Mouse (Mus musculus): ENCODE measurements around the gene Olfr685. TPM values are rescaled to one million over a fixed set of nuclear protein-coding genes. Genes with fewer than 3 reads are reported as not detected.

The Olfr685 gene
- not detected in 2 replicates for polyA plus RNA-seq (2015; fragmentation: Nextera tagmentation; extraction: Ambion mirVana)

DNA sequence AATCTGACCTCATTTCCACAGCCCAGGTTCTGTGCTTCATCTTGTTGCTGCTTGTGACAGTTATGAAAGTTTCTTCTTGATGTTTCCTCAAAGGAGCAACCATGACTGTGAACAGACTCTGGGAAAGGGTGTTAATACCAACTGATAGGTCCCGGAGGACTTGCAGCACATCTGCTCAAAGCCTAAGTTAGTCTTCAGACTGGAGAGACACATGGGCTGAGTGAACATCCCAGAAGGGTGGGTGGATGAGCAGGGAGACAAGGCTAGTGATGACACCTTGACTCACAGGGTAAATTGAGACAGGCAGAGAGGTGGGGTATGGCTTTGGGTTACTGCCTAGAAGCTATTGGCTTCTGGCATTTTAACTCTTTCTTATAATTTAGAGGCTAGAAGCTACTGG is at the start of gene Olfr685:
Gene Olfr685, minus strand, starts transcription at position 101 of the 400 bp plus-strand sequence.
- Histone ChIP-seq H3K9ac (replicated peaks; ENCODE audit: low read depth, low read length) (no peak within 1 kb of the TSS), H3K4me2 (ENCODE audit: low read length) (no peak within 1 kb of the TSS), H3K4me3 (replicated peaks; ENCODE audit: low read length) (no peak within 1 kb of the TSS), H3K36me3 (ENCODE audit: control insufficient read depth, insufficient read depth) (no peaks in the 10 kb centered on the region), H3K27ac (ENCODE audit: low read length) (no peak within 1 kb of the TSS), H3K4me1 (replicated peaks; ENCODE audit: control insufficient read depth, insufficient read depth, low read length) (no peaks in the 10 kb centered on the region), H3K9me3 (ENCODE audit: control insufficient read depth, low read length) (no peaks in the 10 kb centered on the region), H3K27me3 (replicated peaks; ENCODE audit: control insufficient read depth, insufficient read depth, low read length) (no peaks in the 10 kb centered on the region)
- 90% methylated on average over 1 of the region's 1 CpGs for WGBS
- ATAC-seq, result no peak

DNA sequence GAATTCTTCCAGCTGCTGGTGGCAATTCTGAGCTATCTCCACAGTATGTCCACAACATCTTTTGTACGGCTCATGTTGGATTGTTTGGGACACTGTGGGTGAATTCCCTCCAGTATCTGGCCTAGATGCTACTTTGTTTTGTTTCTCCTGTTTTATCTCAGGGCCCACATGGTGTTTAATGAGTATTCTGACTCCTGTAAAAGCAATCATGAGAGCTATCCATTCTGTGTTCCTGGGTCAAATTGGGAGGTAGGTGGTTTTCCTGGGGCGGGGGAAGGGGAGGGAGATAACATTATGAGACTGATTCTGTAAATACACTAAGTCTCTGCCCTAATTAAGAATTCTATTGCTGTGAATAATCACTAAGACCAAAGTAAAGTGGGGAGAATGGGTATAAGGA is 43.6 kb upstream of the Olfr685 start:
- Histone ChIP-seq H3K4me1 (replicated peaks; ENCODE audit: control insufficient read depth, insufficient read depth, low read length) (no peaks in the 10 kb centered on the region), H3K4me3 (replicated peaks; ENCODE audit: low read length) (no peak overlapping the region)

DNA sequence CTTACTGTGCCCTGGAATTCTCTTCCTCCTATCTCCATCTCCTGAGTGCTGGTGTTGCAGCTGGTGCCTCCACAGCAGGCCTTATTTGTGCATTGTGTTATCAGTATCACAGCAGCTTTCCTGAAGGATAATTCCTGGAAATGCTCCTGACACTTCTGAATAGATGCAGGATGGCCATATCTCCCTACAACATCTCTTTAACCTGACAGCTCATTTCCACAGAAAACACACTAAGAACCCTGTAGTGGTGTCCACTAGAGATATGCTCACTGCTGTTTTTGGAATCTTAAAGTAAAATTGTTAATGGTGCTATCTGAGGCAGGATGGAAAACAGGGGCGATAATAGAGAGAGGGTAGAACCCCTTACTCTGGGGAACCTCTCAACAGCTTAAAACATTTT is 42.3 kb upstream of the Olfr685 start:
- Histone ChIP-seq H3K9ac (replicated peaks; ENCODE audit: low read depth, low read length) (no peak overlapping the region), H3K27me3 (replicated peaks; ENCODE audit: control insufficient read depth, insufficient read depth, low read length) (no peaks in the 10 kb centered on the region), H3K4me1 (replicated peaks; ENCODE audit: control insufficient read depth, insufficient read depth, low read length) (no peaks in the 10 kb centered on the region), H3K4me2 (ENCODE audit: low read length) (no peak overlapping the region), H3K4me3 (replicated peaks; ENCODE audit: low read length) (no peak overlapping the region), H3K9me3 (ENCODE audit: control insufficient read depth, low read length) (no peaks in the 10 kb centered on the region), H3K36me3 (ENCODE audit: control insufficient read depth, insufficient read depth) (no peaks in the 10 kb centered on the region), H3K27ac (ENCODE audit: low read length) (no peak overlapping the region)
- 97% methylated on average over 1 of the region's 1 CpGs for WGBS
- ATAC-seq, result no peak

More for the DNA sequence above, 43.6 kb upstream of the Olfr685 start:
- no peaks in the 10 kb centered on the region for H3K36me3 ChIP-seq (ENCODE audit: control insufficient read depth, insufficient read depth)
- H3K27me3 ChIP-seq (replicated peaks; ENCODE audit: control insufficient read depth, insufficient read depth, low read length), result no peaks in the 10 kb centered on the region
- H3K9ac ChIP-seq (replicated peaks; ENCODE audit: low read depth, low read length), result no peak overlapping the region
- WGBS, result 89% methylated on average over 2 of the region's 2 CpGs
- no peak overlapping the region for H3K27ac ChIP-seq (ENCODE audit: low read length)
- no peaks in the 10 kb centered on the region for H3K9me3 ChIP-seq (ENCODE audit: control insufficient read depth, low read length)
- ATAC-seq, result no peak
- no peak overlapping the region for H3K4me2 ChIP-seq (ENCODE audit: low read length)

DNA sequence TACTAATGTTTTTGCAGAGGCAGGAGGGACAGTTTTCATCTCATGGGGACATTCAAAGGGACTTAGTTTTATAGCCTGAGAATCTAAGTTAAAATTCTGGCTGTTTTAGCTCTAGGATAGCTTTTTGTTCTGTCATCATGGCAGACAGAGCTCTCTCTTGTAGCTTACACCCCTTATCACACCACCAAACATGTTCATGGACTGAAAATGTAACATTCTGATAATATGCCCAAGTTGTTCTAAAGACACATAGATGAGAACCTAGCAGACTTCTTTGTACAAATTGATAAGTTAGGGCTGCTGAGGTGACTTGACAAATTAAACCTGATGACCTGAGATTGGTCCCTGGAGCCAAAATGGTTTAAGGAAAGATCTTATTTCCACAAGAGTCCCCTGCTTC is 40.9 kb upstream of the Olfr685 start:
- no peak overlapping the region for H3K4me3 ChIP-seq (replicated peaks; ENCODE audit: low read length)
- ATAC-seq, result no peak
- H3K27ac ChIP-seq (ENCODE audit: low read length), result no peak overlapping the region
- no peak overlapping the region for H3K4me2 ChIP-seq (ENCODE audit: low read length)
- H3K36me3 ChIP-seq (ENCODE audit: control insufficient read depth, insufficient read depth), result no peaks in the 10 kb centered on the region
- no peak overlapping the region for H3K9ac ChIP-seq (replicated peaks; ENCODE audit: low read depth, low read length)
- H3K27me3 ChIP-seq (replicated peaks; ENCODE audit: control insufficient read depth, insufficient read depth, low read length), result no peaks in the 10 kb centered on the region
- no peaks in the 10 kb centered on the region for H3K9me3 ChIP-seq (ENCODE audit: control insufficient read depth, low read length)
- no peaks in the 10 kb centered on the region for H3K4me1 ChIP-seq (replicated peaks; ENCODE audit: control insufficient read depth, insufficient read depth, low read length)

DNA sequence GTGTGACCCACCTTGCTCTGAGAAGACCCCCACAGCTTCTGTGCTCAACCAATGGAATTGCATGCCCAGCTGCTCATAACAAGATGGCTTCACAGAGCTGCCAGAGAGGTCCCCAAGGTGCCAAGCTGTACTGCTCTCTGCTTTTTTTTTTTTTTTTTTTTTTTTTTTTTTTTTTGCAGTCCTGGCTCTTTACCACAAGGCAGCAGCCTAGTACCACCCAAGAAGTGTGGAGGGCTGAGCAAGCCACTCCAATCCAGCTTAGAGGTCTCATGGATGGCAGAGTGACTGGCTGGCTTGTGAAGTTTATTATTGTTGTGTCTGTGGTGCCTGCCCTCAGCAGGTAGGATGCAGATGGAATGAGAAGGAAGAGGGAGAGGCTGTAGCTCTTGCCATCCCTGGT is 40.3 kb upstream of the Olfr685 start:
- Histone ChIP-seq H3K9me3 (ENCODE audit: control insufficient read depth, low read length) (no peaks in the 10 kb centered on the region), H3K27ac (ENCODE audit: low read length) (no peak overlapping the region), H3K4me3 (replicated peaks; ENCODE audit: low read length) (no peak overlapping the region), H3K27me3 (replicated peaks; ENCODE audit: control insufficient read depth, insufficient read depth, low read length) (no peaks in the 10 kb centered on the region), H3K4me1 (replicated peaks; ENCODE audit: control insufficient read depth, insufficient read depth, low read length) (no peaks in the 10 kb centered on the region), H3K36me3 (ENCODE audit: control insufficient read depth, insufficient read depth) (no peaks in the 10 kb centered on the region), H3K4me2 (ENCODE audit: low read length) (no peak overlapping the region), H3K9ac (replicated peaks; ENCODE audit: low read depth, low read length) (no peak overlapping the region)
- ATAC-seq, result no peak

- no peaks in the 10 kb centered on the region for H3K9me3 ChIP-seq (ENCODE audit: control insufficient read depth, low read length)
- H3K4me3 ChIP-seq (replicated peaks; ENCODE audit: low read length), result no peak overlapping the region
- no peaks in the 10 kb centered on the region for H3K36me3 ChIP-seq (ENCODE audit: control insufficient read depth, insufficient read depth)
- H3K4me2 ChIP-seq (ENCODE audit: low read length), result no peak overlapping the region
- ATAC-seq, result no peak
- H3K27me3 ChIP-seq (replicated peaks; ENCODE audit: control insufficient read depth, insufficient read depth, low read length), result no peaks in the 10 kb centered on the region
- no peak overlapping the region for H3K27ac ChIP-seq (ENCODE audit: low read length)
- 69% methylated on average over 4 of the region's 4 CpGs for WGBS
- no peak overlapping the region for H3K9ac ChIP-seq (replicated peaks; ENCODE audit: low read depth, low read length)
- H3K4me1 ChIP-seq (replicated peaks; ENCODE audit: control insufficient read depth, insufficient read depth, low read length), result no peaks in the 10 kb centered on the region
Observed at GRCm38 (mm10) chr7:105218281-105218680, 32.5 kb upstream of the Olfr685 start.

DNA sequence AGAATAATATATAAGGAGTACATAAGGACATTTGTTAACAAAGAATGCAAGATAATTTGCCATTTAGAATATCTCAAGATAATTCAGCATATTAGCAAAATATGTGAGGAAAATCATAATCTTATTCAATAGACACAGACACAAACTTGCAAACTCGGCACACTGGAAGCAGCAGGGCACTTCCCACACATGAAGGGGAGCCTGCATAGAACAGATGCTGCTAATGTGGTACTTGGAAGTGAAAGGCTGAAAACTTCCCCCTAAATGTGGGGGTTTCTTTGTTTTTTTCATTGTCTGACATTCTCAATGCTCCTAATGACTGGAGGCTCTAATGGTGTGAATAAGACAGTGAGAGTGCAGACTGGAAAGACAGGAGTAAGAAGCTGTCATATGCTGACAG is 28.9 kb upstream of the Olfr685 start:
- WGBS, result 47% methylated on average over 1 of the region's 1 CpGs
- Histone ChIP-seq H3K27ac (ENCODE audit: low read length) (no peak overlapping the region), H3K4me1 (replicated peaks; ENCODE audit: control insufficient read depth, insufficient read depth, low read length) (no peaks in the 10 kb centered on the region), H3K4me3 (replicated peaks; ENCODE audit: low read length) (no peak overlapping the region), H3K9ac (replicated peaks; ENCODE audit: low read depth, low read length) (no peak overlapping the region), H3K9me3 (ENCODE audit: control insufficient read depth, low read length) (no peaks in the 10 kb centered on the region), H3K4me2 (ENCODE audit: low read length) (no peak overlapping the region), H3K27me3 (replicated peaks; ENCODE audit: control insufficient read depth, insufficient read depth, low read length) (no peaks in the 10 kb centered on the region), H3K36me3 (ENCODE audit: control insufficient read depth, insufficient read depth) (no peaks in the 10 kb centered on the region)
- ATAC-seq, result no peak

GRCm38 (mm10) chr7:105207385-105207784 is 21.6 kb upstream of the Olfr685 start, which contains the start of gene Olfr686:
Olfr686 (minus strand) TSS chr7:105207485.
- H3K27ac ChIP-seq (ENCODE audit: low read length), result no peak within 1 kb of the TSS
- H3K4me3 ChIP-seq (replicated peaks; ENCODE audit: low read length), result no peak within 1 kb of the TSS
- H3K4me2 ChIP-seq (ENCODE audit: low read length), result no peak within 1 kb of the TSS
- H3K4me1 ChIP-seq (replicated peaks; ENCODE audit: control insufficient read depth, insufficient read depth, low read length), result no peaks in the 10 kb centered on the region
- H3K9ac ChIP-seq (replicated peaks; ENCODE audit: low read depth, low read length), result no peak within 1 kb of the TSS
- no peaks in the 10 kb centered on the region for H3K9me3 ChIP-seq (ENCODE audit: control insufficient read depth, low read length)
- H3K36me3 ChIP-seq (ENCODE audit: control insufficient read depth, insufficient read depth), result no peaks in the 10 kb centered on the region
- ATAC-seq, result no peak
- no peaks in the 10 kb centered on the region for H3K27me3 ChIP-seq (replicated peaks; ENCODE audit: control insufficient read depth, insufficient read depth, low read length)

- ATAC-seq, result no peak
- WGBS, result 64% methylated on average over 4 of the region's 4 CpGs
Observed at GRCm38 (mm10) chr7:105170773-105171172, 15.0 kb downstream of the Olfr685 start.

DNA sequence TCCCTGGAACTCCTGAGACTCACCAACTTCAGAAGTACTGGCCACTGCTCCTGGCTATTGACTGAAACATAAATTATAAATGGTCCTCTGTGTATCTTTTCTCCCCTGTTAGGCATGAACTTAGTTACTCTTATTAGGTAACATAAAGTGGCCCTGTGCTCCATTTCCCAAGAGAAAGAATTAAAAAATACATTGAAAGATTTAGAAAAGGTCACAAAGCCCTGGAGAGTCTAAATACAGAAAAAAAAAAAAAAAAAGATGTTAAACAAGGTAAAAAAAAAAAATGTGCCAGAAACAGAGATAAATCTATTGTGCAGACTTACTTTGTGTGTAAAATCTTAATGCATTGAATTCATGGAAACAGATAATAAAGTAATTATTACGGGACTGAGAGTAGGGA is 22.3 kb downstream of the Olfr685 start, which contains the start of gene Olfr684:
Gene Olfr684, minus strand, starts transcription at position 101 of the 400 bp plus-strand sequence.
- Histone ChIP-seq H3K4me1 (replicated peaks; ENCODE audit: control insufficient read depth, insufficient read depth, low read length) (no peaks in the 10 kb centered on the region), H3K27me3 (replicated peaks; ENCODE audit: control insufficient read depth, insufficient read depth, low read length) (no peaks in the 10 kb centered on the region), H3K4me3 (replicated peaks; ENCODE audit: low read length) (no peak within 1 kb of the TSS), H3K4me2 (ENCODE audit: low read length) (no peak within 1 kb of the TSS), H3K36me3 (ENCODE audit: control insufficient read depth, insufficient read depth) (no peaks in the 10 kb centered on the region), H3K27ac (ENCODE audit: low read length) (no peak within 1 kb of the TSS), H3K9me3 (ENCODE audit: control insufficient read depth, low read length) (no peaks in the 10 kb centered on the region), H3K9ac (replicated peaks; ENCODE audit: low read depth, low read length) (no peak within 1 kb of the TSS)
- ATAC-seq, result no peak
- 35% methylated on average over 1 of the region's 1 CpGs for WGBS

More at GRCm38 (mm10) chr7:105170773-105171172, 15.0 kb downstream of the Olfr685 start:
- Histone ChIP-seq H3K27ac (ENCODE audit: low read length) (no peak overlapping the region), H3K4me2 (ENCODE audit: low read length) (no peak overlapping the region), H3K9me3 (ENCODE audit: control insufficient read depth, low read length) (no peaks in the 10 kb centered on the region), H3K27me3 (replicated peaks; ENCODE audit: control insufficient read depth, insufficient read depth, low read length) (no peaks in the 10 kb centered on the region), H3K9ac (replicated peaks; ENCODE audit: low read depth, low read length) (no peak overlapping the region), H3K4me1 (replicated peaks; ENCODE audit: control insufficient read depth, insufficient read depth, low read length) (no peaks in the 10 kb centered on the region), H3K36me3 (ENCODE audit: control insufficient read depth, insufficient read depth) (no peaks in the 10 kb centered on the region), H3K4me3 (replicated peaks; ENCODE audit: low read length) (no peak overlapping the region)
